In the genomic region with DNA sequence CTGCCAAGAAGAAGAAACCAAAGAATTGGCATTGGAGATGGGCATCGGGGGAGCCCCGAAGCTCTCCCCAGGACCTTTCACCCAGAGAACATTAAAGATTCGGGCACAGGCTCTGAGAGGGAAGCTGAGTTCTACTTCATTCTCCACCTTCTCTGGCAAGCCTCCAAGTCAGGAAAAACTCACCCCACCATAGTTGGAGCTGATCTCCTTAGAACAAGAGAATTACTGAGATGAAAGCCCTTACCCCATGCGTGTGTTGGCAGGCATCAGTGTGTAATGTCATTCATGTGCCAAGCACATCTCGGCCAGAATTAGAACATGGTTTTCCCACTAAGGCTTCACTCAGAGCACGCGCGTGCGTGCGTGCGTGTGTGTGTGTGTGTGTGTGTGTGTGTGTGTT, we compare ENCODE assay signal across 11 mouse cellular contexts. TPM values are rescaled to one million over a fixed set of nuclear protein-coding genes. Genes with fewer than 3 reads are reported as not detected.
DNase-seq lines count a peak whose midpoint lies in the region; ATAC-seq and TF ChIP-seq lines count a peak whose summit lies in the region.
"Had no signal": no experiment of that assay in that cellular context is flagged by ENCODE, and none has a peak within 500 bp of the region (broad histone marks: within the 10 kb centered on the region; RNA-seq: fewer than 3 reads in every experiment).

No protein-coding gene starts in this region.

- DNase-seq in forebrain, embryonic 11.5 days (ENCODE audit: low spot score): no peak
- peak; percentile 33 for DNase-seq in kidney, adult 9 months
- no peak for DNase-seq in kidney, adult 8-10 months
- peak; percentile 53 for DNase-seq in lung, postnatal 10 days
- no peak for DNase-seq in testis, postnatal 10 days (ENCODE audit: low spot score)
- no peak for DNase-seq in thymus, adult 2 months
- DNase-seq: kidney, postnatal 4 days; thymus, postnatal 25 days had no signal

- TF ChIP-seq POLR2A in thymus, adult 2 months (IDR thresholded peaks at IDR 0.05; ENCODE audit: control insufficient read depth, extremely low read depth, insufficient read depth, low read length, poor library complexity): no peak

- H3K27ac ChIP-seq in forebrain, embryonic 15.5 days (replicated peaks): 0 out of 2 replicates have a peak overlapping the region, but pooled peaks have one; percentile 38
- H3K27ac ChIP-seq in forebrain, embryonic 11.5 days (ENCODE audit: low read depth, low read length): no peak overlapping the region
- no peak overlapping the region for H3K27ac ChIP-seq in embryonic facial prominence, embryonic 15.5 days (replicated peaks)
- H3K27ac ChIP-seq in thymus, adult 2 months (ENCODE audit: control insufficient read depth, insufficient read depth, low read length): no peak overlapping the region

- H3K4me3 ChIP-seq in forebrain, embryonic 15.5 days: no peak overlapping the region
- H3K4me3 ChIP-seq in forebrain, embryonic 11.5 days (ENCODE audit: low read depth, low read length): no peak overlapping the region
- H3K4me3 ChIP-seq in embryonic facial prominence, embryonic 15.5 days (replicated peaks): no peak overlapping the region
- H3K4me3 ChIP-seq in thymus, adult 2 months (ENCODE audit: control insufficient read depth, insufficient read depth, low read length): no peak overlapping the region

- H3K9me3 ChIP-seq in forebrain, embryonic 15.5 days: no peaks in the 10 kb centered on the region
- H3K9me3 ChIP-seq in forebrain, embryonic 11.5 days (ENCODE audit: control insufficient read depth, low read length): no peaks in the 10 kb centered on the region
- H3K9me3 ChIP-seq in embryonic facial prominence, embryonic 15.5 days (replicated peaks): no peaks in the 10 kb centered on the region

- no peaks in the 10 kb centered on the region for H3K36me3 ChIP-seq in forebrain, embryonic 15.5 days
- no peaks in the 10 kb centered on the region for H3K36me3 ChIP-seq in forebrain, embryonic 11.5 days (ENCODE audit: control insufficient read depth, insufficient read depth, low read length)
- no peaks in the 10 kb centered on the region for H3K36me3 ChIP-seq in embryonic facial prominence, embryonic 15.5 days
- H3K36me3 ChIP-seq in thymus, adult 2 months (ENCODE audit: control insufficient read depth, insufficient read depth, low read length): no peaks in the 10 kb centered on the region

- H3K27me3 ChIP-seq in forebrain, embryonic 15.5 days: peaks cover 41% of the 10 kb centered on the region
- peaks cover 49% of the 10 kb centered on the region for H3K27me3 ChIP-seq in forebrain, embryonic 11.5 days (ENCODE audit: control insufficient read depth, insufficient read depth, low read length)
- peaks cover 46% of the 10 kb centered on the region for H3K27me3 ChIP-seq in embryonic facial prominence, embryonic 15.5 days
- peaks cover 11% of the 10 kb centered on the region; the same call in 1 of the 2 replicates for H3K27me3 ChIP-seq in thymus, adult 2 months (ENCODE audit: control insufficient read depth, insufficient read depth, low read length)

- no peak overlapping the region for H3K4me2 ChIP-seq in forebrain, embryonic 15.5 days (replicated peaks)
- H3K4me2 ChIP-seq in forebrain, embryonic 11.5 days (ENCODE audit: low read depth, low read length, severe bottlenecking): no peak overlapping the region
- no peak overlapping the region for H3K4me2 ChIP-seq in embryonic facial prominence, embryonic 15.5 days (replicated peaks)

- ATAC-seq in forebrain, embryonic 15.5 days (replicated peaks): peak; percentile 69
- ATAC-seq in forebrain, embryonic 11.5 days (replicated peaks; ENCODE audit: low FRiP score): no peak
- ATAC-seq in embryonic facial prominence, embryonic 15.5 days (ENCODE audit: insufficient number of reproducible peaks, low FRiP score, low TSS enrichment, low read depth): 0 out of 2 replicates have a peak, but pooled peaks have one; percentile 45

- no peak for TF ChIP-seq CTCF in thymus, adult 2 months (IDR thresholded peaks at IDR 0.05; ENCODE audit: borderline replicate concordance, control insufficient read depth, extremely low read depth, insufficient read depth, low read length, poor library complexity)

- peaks cover 34% of the 10 kb centered on the region for H3K4me1 ChIP-seq in forebrain, embryonic 15.5 days
- H3K4me1 ChIP-seq in forebrain, embryonic 11.5 days (replicated peaks; ENCODE audit: control insufficient read depth, insufficient read depth, low read length): peaks cover 18% of the 10 kb centered on the region
- H3K4me1 ChIP-seq in embryonic facial prominence, embryonic 15.5 days: peaks cover 24% of the 10 kb centered on the region
- 0 out of 2 replicates have a peak, but pooled peaks cover 3% of the 10 kb centered on the region for H3K4me1 ChIP-seq in thymus, adult 2 months (replicated peaks; ENCODE audit: control insufficient read depth, insufficient read depth, low read length)

- H3K9ac ChIP-seq in forebrain, embryonic 15.5 days (replicated peaks): no peak overlapping the region
- no peak overlapping the region for H3K9ac ChIP-seq in forebrain, embryonic 11.5 days (ENCODE audit: low read length)
- H3K9ac ChIP-seq in embryonic facial prominence, embryonic 15.5 days: no peak overlapping the region

- WGBS in forebrain, embryonic 15.5 days: 34% methylated on average over 11 of the region's 11 CpGs
- 88% methylated on average over 11 of the region's 11 CpGs for WGBS in forebrain, embryonic 11.5 days
- 60% methylated on average over 11 of the region's 11 CpGs for WGBS in embryonic facial prominence, embryonic 15.5 days
- WGBS in thymus, adult 2 months: 85% methylated on average over 11 of the region's 11 CpGs

RNA-seq across cellular contexts. Expression of gene AI464131, which starts 7.0 kb away (rescaled TPM):
- 2.8 and 3.1 TPM in 2 replicates for polyA plus RNA-seq in forebrain, embryonic 15.5 days (2015; fragmentation: Nextera tagmentation; extraction: Ambion mirVana)
- 8.7 and 9.2 TPM in 2 replicates for polyA plus RNA-seq in forebrain, embryonic 11.5 days (2014; fragmentation: Nextera tagmentation; extraction: Ambion mirVana)
- polyA plus RNA-seq in embryonic facial prominence, embryonic 15.5 days (2015; fragmentation: Nextera tagmentation; extraction: Ambion mirVana): 7.6 and 7.7 TPM in 2 replicates
- 2.1 and 2.6 TPM in 2 replicates for polyA plus RNA-seq in thymus, adult 2 months (2012; rRNA removed)

RNA-seq across cellular contexts. Expression of gene 1110017D15Rik, which starts 21.3 kb away (rescaled TPM):
- 9.4 and 15.7 TPM in 2 replicates for polyA plus RNA-seq in forebrain, embryonic 15.5 days (2015; fragmentation: Nextera tagmentation; extraction: Ambion mirVana)
- polyA plus RNA-seq in forebrain, embryonic 11.5 days (2014; fragmentation: Nextera tagmentation; extraction: Ambion mirVana): 4.8 and 5.2 TPM in 2 replicates
- polyA plus RNA-seq in embryonic facial prominence, embryonic 15.5 days (2015; fragmentation: Nextera tagmentation; extraction: Ambion mirVana): 15.1 and 31.4 TPM in 2 replicates
- polyA plus RNA-seq in thymus, adult 2 months (2012; rRNA removed): 0.87 and 1.7 TPM in 2 replicates
- polyA plus RNA-seq: liver, embryonic 16.5 days had no signal

RNA-seq across cellular contexts. Expression of gene Nudt2, which starts 30.9 kb away (rescaled TPM):
- 66.8 and 69.5 TPM in 2 replicates for polyA plus RNA-seq in forebrain, embryonic 15.5 days (2015; fragmentation: Nextera tagmentation; extraction: Ambion mirVana)
- polyA plus RNA-seq in forebrain, embryonic 11.5 days (2014; fragmentation: Nextera tagmentation; extraction: Ambion mirVana): 64.7 and 68.0 TPM in 2 replicates
- 47.0 and 47.1 TPM in 2 replicates for polyA plus RNA-seq in embryonic facial prominence, embryonic 15.5 days (2015; fragmentation: Nextera tagmentation; extraction: Ambion mirVana)
- 6.1 and 6.6 TPM in 2 replicates for polyA plus RNA-seq in thymus, adult 2 months (2012; rRNA removed)

RNA-seq across cellular contexts. Expression of gene Kif24, which starts 31.2 kb away (rescaled TPM):
- 5.1 and 5.5 TPM in 2 replicates for polyA plus RNA-seq in forebrain, embryonic 15.5 days (2015; fragmentation: Nextera tagmentation; extraction: Ambion mirVana)
- polyA plus RNA-seq in forebrain, embryonic 11.5 days (2014; fragmentation: Nextera tagmentation; extraction: Ambion mirVana): 14.9 and 15.8 TPM in 2 replicates
- 7.3 and 8.9 TPM in 2 replicates for polyA plus RNA-seq in embryonic facial prominence, embryonic 15.5 days (2015; fragmentation: Nextera tagmentation; extraction: Ambion mirVana)
- 5.6 and 9.1 TPM in 2 replicates for polyA plus RNA-seq in thymus, adult 2 months (2012; rRNA removed)

Comparison
In these comparisons a context has a peak if more than half of its experiments do, and no peak if none do; other contexts are left out.
1. DNase-seq: peak in kidney, adult 9 months (single experiment) and lung, postnatal 10 days (single experiment); none in forebrain, embryonic 11.5 days (single experiment), kidney, adult 8-10 months (0 of 2), testis, postnatal 10 days (single experiment) and thymus, adult 2 months (single experiment).